Mouse (Mus musculus) brown adipose tissue, adult 24 weeks (tissue): ENCODE data around the gene Bysl. TPM values are rescaled to one million over a fixed set of nuclear protein-coding genes. Genes with fewer than 3 reads are reported as not detected.
A peak's percentile ranks its signal among the peaks of the same experiment; 100 is the strongest.
"Not testable (repeated sequence)": the region's sequence is repeated elsewhere in the genome, so short reads cannot be mapped to it uniquely, and the experiment has no call there.

Experiments
- H3K27ac ChIP-seq: fragments of 200-500 bp; replicated peaks from 2 replicates; pipeline ENCODE4 v1.5.1; 2012; ENCODE audit warnings: low read depth, mild to moderate bottlenecking, low read length
- H3K4me1 ChIP-seq: fragments of 200-500 bp; 2 replicates; pipeline ENCODE4 v1.6.1; 2012; ENCODE audit warnings: low read length, mixed read lengths; ENCODE audit not compliant: control insufficient read depth, insufficient read depth, insufficient read length
- H3K4me3 ChIP-seq: fragments of 200-500 bp; 2 replicates; pipeline ENCODE4 v1.5.1; 2012; ENCODE audit warnings: low read depth, mild to moderate bottlenecking, low read length, moderate library complexity; ENCODE audit not compliant: insufficient read depth
- polyA plus RNA-seq: library from polyadenylated mRNA; stranded (reverse); fragments of >200 nt; gene quantifications from 2 replicates; pipeline ENCODE4 v1.2.4, GENCODE M21; 2012; ENCODE audit not compliant: missing spikeins, insufficient read depth, insufficient read length

Gene Bysl
- polyA plus RNA-seq, 1 experiment, result 8.6 TPM

DNA sequence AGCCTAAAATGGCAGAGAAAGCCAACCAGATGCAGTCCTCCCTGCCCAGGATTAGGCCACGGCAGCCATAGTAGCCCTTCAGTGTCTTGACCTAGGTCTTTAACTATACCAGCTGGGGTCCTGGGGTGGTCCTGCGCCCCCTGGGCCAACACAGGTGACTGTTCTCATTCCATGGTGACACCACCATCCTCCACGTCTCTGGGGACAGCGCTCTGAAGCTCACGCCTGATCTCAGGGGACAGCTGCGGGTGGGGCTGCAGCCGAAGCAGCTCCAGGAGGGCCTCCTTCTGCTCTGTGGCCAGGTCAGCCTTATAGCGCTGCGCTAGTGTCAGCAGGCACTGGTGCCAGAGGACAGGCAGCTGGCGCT lies 9.9 kb downstream of the Bysl start:
- no peak overlapping the region for H3K4me3 ChIP-seq
- peaks cover 9% of the 10 kb centered on the region for H3K4me1 ChIP-seq
- H3K27ac ChIP-seq, result no peak overlapping the region

DNA sequence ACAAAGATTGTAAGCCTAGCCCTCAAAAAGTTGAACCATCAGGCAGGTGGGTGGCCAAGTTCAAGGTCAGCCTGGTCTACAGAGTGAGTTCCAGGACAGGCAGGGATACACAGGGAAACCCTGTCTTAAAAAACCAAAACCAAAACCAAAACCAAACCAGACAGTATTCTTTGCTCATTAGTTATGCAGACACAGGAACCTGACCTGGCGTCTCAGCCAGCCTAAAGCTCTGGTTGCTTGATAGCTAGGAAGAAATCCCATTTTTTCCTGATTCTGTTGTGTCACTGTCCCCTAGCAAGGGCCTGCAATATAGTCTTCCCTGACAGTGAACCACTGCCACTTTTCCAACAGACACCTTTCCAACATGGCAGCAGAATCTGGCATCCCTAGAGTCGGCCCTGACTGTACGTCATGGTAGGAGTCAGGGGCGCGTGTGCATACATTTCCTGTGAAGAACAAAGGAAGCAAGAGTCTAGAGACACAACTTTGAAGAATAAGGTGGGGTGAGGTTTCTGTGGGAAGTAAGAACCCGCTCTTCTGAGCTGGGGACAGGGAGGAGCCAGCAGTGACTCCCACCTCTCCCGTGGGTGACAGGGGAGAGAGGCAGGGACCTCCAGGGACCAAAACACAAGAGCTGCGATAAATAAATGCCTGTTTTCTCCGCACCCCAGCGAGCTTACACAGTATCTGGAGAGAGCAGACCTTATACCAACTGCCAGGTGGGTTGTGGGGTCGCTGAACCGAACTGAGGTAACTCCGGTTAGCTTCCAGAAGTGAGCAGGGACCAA lies 10.5 kb downstream of the Bysl start:
- peak overlapping the region; percentile 17 for H3K27ac ChIP-seq
- H3K4me3 ChIP-seq, result no peak overlapping the region
- H3K4me1 ChIP-seq, result peaks cover 13% of the 10 kb centered on the region

DNA sequence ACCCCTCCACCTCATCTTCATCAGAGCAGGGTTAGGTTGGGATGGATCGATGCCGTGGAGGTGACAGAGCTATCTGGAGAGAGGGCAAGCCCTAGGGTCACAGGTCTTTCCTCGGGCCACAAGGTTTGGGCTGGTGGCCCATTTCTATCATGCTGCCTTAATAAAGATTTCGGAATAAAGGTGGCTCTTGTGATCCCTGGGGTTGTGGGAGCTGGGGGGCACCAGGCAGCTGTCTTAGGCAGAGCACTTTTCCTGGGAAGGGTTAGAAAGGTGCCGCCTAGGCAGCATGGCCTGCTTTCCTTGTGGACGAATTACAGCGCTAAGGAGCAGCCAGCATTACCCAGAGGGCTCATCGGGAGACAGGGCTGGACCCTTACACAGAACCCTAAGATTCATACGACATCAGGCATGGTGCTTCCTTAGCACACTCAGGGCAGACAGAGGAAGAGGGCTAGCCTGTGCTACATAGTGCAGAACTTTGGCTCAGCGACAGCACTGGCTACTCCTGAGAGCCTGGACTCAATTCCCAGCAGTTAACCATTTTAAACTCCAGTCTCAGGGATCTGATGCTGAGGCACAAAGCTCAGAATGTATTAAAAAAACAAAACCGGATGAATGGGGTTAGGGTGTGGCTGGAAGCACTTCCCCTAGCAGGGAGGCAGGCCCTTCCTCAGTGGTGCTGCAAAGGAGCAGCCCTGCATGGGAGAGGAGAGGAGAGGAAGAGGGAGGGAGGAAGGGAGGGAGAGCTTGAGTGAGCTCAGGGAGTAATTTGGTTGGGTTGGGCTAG lies 11.6 kb downstream of the Bysl start:
- Histone ChIP-seq H3K27ac (peak overlapping the region; percentile 85), H3K4me1 (peaks cover 14% of the 10 kb centered on the region), H3K4me3 (no peak overlapping the region)

DNA sequence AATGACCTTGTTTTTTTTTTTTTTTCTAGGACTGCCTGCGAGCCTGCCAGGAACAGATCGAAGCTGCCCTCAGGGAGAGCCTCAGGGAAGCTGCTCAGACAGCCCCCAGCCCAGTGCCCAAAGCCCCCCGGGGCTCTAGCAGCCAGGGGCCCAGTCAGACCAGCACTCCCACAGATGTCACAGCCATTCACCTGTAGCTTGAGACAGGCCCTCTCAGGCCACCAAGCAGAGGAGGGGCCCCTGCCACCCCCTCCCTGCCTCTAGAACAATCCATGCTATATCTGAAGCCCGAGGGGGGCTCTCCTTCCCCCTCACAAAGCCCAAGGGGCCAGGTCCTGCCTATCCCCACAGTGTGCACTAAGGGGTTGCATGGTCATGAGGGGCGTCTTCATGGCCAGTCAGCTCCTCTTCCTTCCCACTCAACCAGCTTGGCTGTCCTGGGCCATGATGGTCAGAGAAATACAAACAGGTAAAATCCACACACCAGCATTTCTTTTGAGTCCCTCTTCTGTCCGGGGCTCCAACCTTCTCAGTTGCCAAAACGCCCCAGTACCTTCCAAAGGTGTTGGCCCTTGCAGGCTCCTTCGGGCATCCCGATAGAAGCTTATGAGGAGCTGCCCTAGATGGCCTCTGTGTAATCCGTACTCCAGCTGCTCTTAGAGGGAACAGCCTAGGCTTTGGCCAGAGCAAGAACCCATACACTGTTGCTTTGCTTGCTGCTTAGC lies 12.6 kb downstream of the Bysl start:
- Histone ChIP-seq H3K4me1 (peaks cover 14% of the 10 kb centered on the region), H3K27ac (0 out of 2 replicates have a peak overlapping the region, but pooled peaks have one; percentile 23)
- H3K4me3 ChIP-seq, result not testable (repeated sequence)

DNA sequence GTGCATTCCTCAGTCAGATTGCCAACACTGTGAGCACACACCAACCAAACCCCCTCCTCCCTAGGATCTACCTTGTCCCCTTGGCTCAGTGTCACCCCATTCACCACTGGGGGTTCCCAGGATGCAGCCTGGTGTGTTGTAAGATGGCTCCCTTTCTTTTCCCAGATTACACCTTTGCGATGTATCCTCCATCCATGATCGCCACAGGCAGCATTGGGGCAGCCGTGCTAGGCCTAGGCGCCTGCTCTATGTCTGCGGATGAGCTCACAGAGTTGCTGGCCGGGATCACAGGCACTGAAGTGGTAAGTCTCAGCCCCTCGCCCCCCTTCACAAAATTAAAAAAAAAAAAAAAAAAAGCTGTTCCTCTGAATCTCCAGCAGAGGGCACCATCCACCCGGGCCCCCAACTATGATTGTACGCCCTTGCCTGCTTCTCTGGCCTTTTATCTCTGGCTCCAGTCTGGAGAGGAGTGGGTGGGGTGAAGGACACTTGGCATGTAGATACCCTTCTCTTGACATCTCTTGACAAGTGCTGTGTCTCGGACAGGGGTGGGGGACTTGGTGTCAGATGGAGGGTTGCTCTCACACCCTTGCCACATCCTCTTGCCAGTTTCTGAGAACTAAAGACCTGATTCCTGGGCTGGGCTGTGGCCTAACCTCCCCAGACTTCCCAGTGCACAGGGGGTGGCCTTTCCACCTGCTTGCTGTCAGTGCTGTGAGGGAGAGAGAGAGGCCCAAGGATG lies 13.3 kb downstream of the Bysl start:
- H3K4me1 ChIP-seq, result peaks cover 14% of the 10 kb centered on the region
- H3K4me3 ChIP-seq, result no peak overlapping the region
- H3K27ac ChIP-seq, result peak overlapping the region; percentile 90; the same call in 1 of the 2 replicates

DNA sequence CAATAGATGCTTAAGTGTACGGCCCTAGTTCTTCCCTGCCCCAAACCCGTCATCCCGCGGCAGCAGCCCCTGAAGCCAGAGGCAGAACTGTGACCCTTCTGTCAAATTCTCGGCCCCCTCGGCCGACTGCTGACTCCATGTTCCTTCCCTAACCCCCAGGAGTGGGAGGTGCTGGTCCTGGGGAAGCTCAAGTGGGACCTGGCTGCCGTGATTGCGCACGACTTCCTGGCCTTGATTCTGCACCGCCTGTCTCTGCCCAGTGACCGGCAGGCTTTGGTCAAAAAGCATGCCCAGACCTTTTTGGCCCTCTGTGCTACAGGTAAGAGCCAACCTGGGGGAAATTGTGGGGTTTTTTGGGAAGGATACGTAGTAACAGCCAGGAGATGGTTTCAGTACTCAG lies 14.0 kb downstream of the Bysl start:
- Histone ChIP-seq H3K4me3 (peak overlapping the region; percentile 3; the same call in 1 of the 2 replicates), H3K4me1 (peaks cover 14% of the 10 kb centered on the region), H3K27ac (peak overlapping the region; percentile 90)

DNA sequence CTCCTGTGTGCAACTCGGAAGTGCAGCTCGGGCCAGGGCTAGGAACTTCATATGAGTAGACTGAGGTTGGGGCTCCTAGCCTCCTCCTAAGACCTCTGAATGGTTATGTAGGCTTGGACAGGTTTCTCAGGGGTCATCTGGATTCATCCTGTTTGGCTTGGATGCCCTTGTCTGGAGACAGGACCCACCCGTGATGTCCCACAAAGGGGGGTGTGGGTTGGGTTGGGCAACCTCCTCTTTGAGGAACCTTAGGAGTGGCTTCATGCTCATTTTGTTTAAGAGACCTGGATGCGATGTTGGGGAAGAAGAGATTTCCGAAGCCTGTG lies 14.5 kb downstream of the Bysl start:
- H3K27ac ChIP-seq, result peak overlapping the region; percentile 90
- peaks cover 14% of the 10 kb centered on the region for H3K4me1 ChIP-seq
- H3K4me3 ChIP-seq, result peak overlapping the region; percentile 3

GRCm38 (mm10) chr17:47596162-47596838 lies 15.0 kb downstream of the Bysl start:
- peak overlapping the region; percentile 90 for H3K27ac ChIP-seq
- peak overlapping the region; percentile 58 for H3K4me3 ChIP-seq
- peaks cover 14% of the 10 kb centered on the region for H3K4me1 ChIP-seq

DNA sequence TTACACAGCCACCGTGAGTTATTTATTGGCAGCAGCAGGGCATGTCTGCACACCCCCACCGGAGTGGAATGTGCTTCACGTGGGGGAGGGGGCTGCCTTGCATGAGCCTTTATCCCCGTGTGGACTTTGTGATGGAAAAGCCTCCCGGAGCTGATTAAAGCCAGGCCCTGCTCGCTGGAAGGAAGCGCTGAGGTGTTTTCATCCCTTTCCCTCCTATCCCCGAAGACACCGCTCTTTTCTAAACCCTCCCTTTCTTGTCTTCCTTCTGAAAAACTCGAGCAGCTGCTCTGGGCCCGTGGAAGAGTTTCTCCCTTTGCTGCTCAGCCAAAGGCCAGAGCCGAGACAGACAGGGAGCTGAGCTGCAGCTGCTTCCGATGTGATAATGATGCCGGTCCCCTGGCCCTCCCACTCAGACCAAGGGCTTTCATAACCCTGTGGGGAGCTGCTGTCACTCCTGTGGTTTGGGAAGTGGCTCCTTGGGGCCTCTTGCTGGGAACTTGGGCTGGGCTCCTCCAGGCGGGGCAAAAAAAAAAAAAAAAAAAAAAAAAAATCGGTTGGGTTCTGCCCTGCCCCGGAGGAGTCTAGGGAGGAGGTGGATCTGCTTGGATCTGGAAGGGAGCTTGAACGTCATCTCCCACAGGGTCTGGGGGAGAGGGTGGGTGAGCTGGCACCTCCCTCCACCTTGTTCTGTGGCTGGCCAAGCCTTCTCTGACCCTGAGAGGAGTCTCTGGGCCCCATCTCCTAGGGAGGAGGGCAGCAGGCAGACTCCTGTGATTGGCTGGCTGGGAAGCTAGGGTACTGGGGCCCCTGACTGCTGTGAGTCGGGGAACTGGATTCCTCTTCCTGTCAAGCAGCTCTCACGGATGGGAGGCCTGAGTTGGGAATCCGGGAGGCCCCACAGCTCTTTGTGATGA lies 15.8 kb downstream of the Bysl start:
- Histone ChIP-seq H3K4me3 (peak overlapping the region; percentile 58), H3K27ac (peak overlapping the region; percentile 90), H3K4me1 (peaks cover 14% of the 10 kb centered on the region)

GRCm38 (mm10) chr17:47594969-47595247 lies 16.4 kb downstream of the Bysl start:
- peak overlapping the region; percentile 90 for H3K27ac ChIP-seq
- peak overlapping the region; percentile 92 for H3K4me3 ChIP-seq
- H3K4me1 ChIP-seq, result peaks cover 14% of the 10 kb centered on the region

DNA sequence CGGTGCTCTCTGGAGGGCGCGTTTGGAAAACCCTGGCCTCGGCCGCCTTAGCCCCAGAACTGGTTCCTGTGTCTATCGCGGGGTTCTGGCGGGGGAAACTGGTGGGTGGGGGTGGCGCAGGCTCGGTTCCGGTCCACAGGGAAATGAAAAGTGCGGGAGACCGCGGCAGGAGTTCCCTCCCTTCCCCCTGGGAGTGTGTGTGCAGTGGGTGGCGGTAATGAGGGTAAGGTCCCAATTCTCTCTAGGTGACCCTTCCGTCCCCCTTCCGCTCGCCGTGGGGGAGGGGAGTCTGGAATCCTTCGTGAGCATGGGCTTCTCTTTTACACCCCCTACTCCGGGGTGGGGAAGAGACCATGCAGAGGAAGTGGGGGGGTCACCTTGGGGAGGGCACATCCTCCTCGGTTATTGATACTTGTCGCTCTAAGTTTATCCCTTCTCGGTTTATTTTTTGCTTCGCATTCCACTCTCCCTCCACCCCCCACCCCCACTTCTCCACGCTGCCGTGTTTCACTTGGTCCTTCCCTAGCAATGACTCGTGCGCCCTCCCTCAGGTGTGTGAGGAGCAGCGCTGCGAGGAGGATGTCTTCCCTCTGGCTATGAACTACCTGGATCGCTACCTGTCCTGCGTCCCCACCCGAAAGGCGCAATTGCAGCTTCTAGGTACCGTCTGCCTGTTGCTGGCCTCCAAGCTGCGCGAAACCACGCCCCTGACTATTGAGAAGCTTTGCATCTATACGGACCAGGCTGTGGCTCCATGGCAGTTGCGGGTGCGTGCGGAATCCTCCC lies 16.9 kb downstream of the Bysl start:
- peak overlapping the region; percentile 97 for H3K27ac ChIP-seq
- peaks cover 14% of the 10 kb centered on the region for H3K4me1 ChIP-seq
- peak overlapping the region; percentile 92 for H3K4me3 ChIP-seq

DNA sequence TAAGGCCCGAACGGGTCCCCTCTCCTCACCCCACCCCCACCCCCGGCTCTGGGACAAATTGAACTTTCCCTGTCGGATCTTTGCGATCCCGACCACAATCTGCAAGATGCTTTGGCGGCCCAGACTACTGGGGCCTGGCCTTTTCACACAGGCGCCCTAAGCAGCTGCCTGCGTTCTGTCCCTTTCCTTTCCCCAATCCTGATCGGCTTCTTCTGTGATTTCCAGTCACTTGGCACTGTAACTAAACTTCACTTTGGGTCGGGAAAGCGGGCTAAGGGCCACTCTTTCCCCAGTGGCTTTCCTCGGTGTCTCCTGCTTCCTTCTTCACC lies 17.5 kb downstream of the Bysl start:
- peak overlapping the region; percentile 97 for H3K27ac ChIP-seq
- peaks cover 14% of the 10 kb centered on the region for H3K4me1 ChIP-seq
- peak overlapping the region; percentile 92 for H3K4me3 ChIP-seq

DNA sequence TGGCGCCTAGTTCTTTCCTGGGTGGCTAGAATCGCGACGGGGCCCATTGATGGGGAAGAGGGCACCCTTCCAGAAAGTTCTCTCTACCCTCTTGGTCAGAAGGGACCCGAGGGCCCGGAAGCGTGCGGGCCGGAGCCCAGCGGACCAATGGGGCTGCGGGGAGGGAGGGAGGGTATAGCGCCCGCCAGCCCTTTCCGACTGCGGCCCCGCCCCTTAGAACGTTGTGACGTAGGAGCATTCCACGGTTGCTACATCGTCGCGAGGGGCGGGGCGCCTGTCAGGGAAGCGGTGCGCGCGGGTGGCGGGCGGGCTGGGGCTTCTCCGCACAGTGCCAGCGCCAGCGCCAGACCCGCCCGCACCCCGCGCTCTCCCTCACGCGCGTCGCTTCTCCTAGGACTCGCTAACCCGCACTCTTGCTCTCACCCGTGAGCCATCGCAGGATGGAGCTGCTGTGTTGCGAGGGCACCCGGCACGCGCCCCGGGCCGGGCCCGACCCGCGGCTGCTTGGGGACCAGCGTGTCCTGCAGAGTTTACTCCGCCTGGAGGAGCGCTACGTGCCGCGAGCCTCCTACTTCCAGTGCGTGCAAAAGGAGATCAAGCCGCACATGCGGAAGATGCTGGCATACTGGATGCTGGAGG lies 18.0 kb downstream of the Bysl start:
- H3K27ac ChIP-seq, result peak overlapping the region; percentile 97
- H3K4me3 ChIP-seq, result peak overlapping the region; percentile 92
- H3K4me1 ChIP-seq, result peaks cover 14% of the 10 kb centered on the region
